Mouse (Mus musculus) limb, embryonic 13.5 days (tissue): ENCODE data around the gene Rad51ap1. TPM values are rescaled to one million over a fixed set of nuclear protein-coding genes. Genes with fewer than 3 reads are reported as not detected.
A peak's percentile ranks its signal among the peaks of the same experiment; 100 is the strongest.

Experiments
- ATAC-seq: fragments of 200-750 bp; cut with Nextera tagmentation; 2 replicates; pipeline ENCODE4 v1.8.0; 2017; ENCODE audit warnings: low read depth, moderate number of reproducible peaks, moderate TSS enrichment; ENCODE audit not compliant: low FRiP score
- H3K27ac ChIP-seq: fragments of 300-500 bp; sonication (generic); 2 replicates; pipeline ENCODE4 v1.5.1; 2015; ENCODE audit warnings: inconsistent platforms, mild to moderate bottlenecking, moderate library complexity
- H3K27me3 ChIP-seq: fragments of 300-500 bp; sonication (generic); 2 replicates; pipeline ENCODE4 v1.6.1; 2015; ENCODE audit warnings: mild to moderate bottlenecking, inconsistent platforms
- H3K36me3 ChIP-seq: fragments of 300-500 bp; sonication (generic); 2 replicates; pipeline ENCODE4 v1.6.1; 2015; ENCODE audit warnings: inconsistent platforms, mild to moderate bottlenecking, moderate library complexity
- H3K4me1 ChIP-seq: fragments of 300-500 bp; sonication (generic); 2 replicates; pipeline ENCODE4 v1.6.1; 2015; ENCODE audit warnings: inconsistent platforms
- H3K4me2 ChIP-seq: fragments of 300-500 bp; sonication (generic); replicated peaks from 2 replicates; pipeline ENCODE4 v1.6.1; 2015; ENCODE audit warnings: inconsistent platforms, mild to moderate bottlenecking, moderate library complexity
- H3K4me3 ChIP-seq: fragments of 300-500 bp; sonication (generic); 2 replicates; pipeline ENCODE4 v1.5.1; 2015; ENCODE audit warnings: moderate library complexity, mild to moderate bottlenecking, inconsistent platforms
- H3K9ac ChIP-seq: fragments of 300-500 bp; sonication (generic); 2 replicates; pipeline ENCODE4 v1.6.1; 2015; ENCODE audit warnings: mild to moderate bottlenecking, inconsistent platforms
- H3K9me3 ChIP-seq: fragments of 300-500 bp; sonication (generic); 2 replicates; pipeline ENCODE4 v1.6.1; 2016; ENCODE audit warnings: inconsistent platforms
- WGBS: fragments of 180-500 bp; shearing (Covaris S2); methylation state at CpG from one replicate; pipeline ENCODE4 v1.1.7; 2015; 5-methylcytosine and 5-hydroxymethylcytosine counted together
- polyA plus RNA-seq: library from polyadenylated mRNA; unstranded; fragments of >200 nt; fragmentation: Nextera tagmentation; extraction: Ambion mirVana; gene quantifications from 2 replicates; pipeline ENCODE4 v1.2.1, GENCODE M21; 2015

Rad51ap1 gene
- 54.3 and 63.8 TPM in 2 replicates for polyA plus RNA-seq

DNA sequence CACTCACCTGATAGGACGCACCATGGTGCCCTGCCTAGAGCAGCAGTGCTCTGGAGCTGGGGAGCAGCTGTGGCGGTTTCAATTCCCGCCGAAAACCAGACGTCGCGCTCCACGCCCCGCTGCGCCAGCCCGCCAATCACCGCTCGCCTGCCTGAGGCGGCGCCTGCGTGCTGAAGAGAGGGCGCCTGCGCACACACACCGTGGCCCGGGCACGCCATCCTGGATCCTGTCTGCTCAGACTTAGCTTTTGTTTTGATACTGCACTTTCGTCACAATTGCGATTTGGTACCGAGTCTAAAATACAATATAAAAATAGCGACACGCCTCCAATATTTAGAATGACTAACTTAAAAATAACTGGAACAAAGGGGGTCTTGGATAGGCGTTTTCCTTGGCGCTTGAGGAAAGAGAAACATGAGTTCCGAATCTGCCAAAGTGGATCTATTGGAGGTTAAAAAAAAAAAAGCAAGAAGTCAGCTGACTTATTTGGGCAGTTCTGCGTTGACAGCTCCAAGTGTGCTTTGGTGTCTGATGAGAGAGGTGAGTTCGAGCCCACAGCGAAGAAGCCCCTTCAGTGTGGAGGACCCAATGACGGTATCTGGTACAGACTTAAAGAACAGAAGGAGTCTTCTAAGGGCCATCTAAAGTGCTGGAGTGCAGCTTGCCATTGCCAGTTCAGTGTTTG lies at the start of gene Rad51ap1, which contains the start of gene D6Wsu163e:
Gene Rad51ap1 (minus strand): TSS at position 101 of the 685 bp plus-strand sequence.
Gene D6Wsu163e (plus strand): TSS at position 476 of the 685 bp plus-strand sequence.
- H3K4me3 ChIP-seq: peak within 1 kb of the TSS; percentile 73
- no peaks in the 10 kb centered on the region for H3K9me3 ChIP-seq
- H3K27me3 ChIP-seq: no peaks in the 10 kb centered on the region
- peaks cover 28% of the 10 kb centered on the region for H3K4me1 ChIP-seq
- no peak within 1 kb of the TSS for H3K27ac ChIP-seq
- WGBS: under 1% methylated on average over 33 of the region's 33 CpGs
- H3K36me3 ChIP-seq: peaks cover 12% of the 10 kb centered on the region
- H3K9ac ChIP-seq: peak within 1 kb of the TSS; percentile 81
- ATAC-seq: peak; percentile 99
- peak within 1 kb of the TSS; percentile 96 for H3K4me2 ChIP-seq

- whole genome bisulfite sequencing: 62% methylated on average over 5 of the region's 5 CpGs
- no peaks in the 10 kb centered on the region for H3K4me1 ChIP-seq
- H3K9ac ChIP-seq: no peak overlapping the region
- no peak overlapping the region for H3K4me3 ChIP-seq
- no peaks in the 10 kb centered on the region for H3K27me3 ChIP-seq
- H3K36me3 ChIP-seq: peaks cover 4% of the 10 kb centered on the region; the same call in 1 of the 2 replicates
- H3K27ac ChIP-seq: no peak overlapping the region
- no peaks in the 10 kb centered on the region for H3K9me3 ChIP-seq
- ATAC-seq: no peak
- no peak overlapping the region for H3K4me2 ChIP-seq
These were observed 42.3 kb upstream of the Rad51ap1 start for GRCm38 (mm10) chr6:126981539-126982234.

DNA sequence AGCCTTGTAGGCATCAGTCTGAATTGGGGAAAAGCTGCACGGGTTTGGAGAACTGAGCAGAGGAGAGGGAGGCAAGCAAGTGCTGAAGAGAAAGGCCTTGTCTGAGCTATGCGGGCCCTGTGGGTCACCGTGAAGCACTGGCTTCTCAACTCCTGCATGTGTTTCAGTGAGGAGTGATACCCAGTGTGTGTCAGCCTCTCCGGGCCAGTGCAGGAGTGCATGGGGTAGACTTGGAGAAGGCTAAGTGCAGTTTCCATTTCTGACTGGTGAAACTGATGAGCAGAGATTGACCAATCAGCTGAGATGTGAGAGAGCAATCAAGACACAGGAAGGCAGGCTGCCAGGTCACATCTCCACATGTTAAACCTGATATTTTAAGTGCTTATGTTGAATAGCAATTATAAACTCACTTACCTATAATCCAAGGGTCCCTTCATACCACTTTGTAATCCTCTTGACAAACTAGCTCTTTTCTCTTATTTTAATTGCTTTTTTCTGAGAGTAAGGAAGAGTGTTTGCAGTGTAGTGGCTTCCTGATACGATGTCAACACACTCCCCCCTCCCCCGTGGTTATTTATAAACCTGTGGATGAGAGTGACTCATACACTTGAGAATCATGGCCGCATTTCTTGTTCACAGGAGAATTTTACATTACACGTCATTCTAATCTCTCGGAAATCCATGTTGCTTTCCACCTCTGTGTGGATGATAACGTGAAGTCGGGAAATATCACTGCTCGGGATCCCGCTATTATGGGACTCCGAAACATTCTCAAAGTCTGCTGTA lies 27.0 kb upstream of the Rad51ap1 start:
- 90% methylated on average over 14 of the region's 14 CpGs for WGBS
- no peak for ATAC-seq
- no peak overlapping the region for H3K4me2 ChIP-seq
- H3K4me3 ChIP-seq: no peak overlapping the region
- H3K36me3 ChIP-seq: peaks cover 21% of the 10 kb centered on the region
- H3K4me1 ChIP-seq: peaks cover 9% of the 10 kb centered on the region
- no peaks in the 10 kb centered on the region for H3K9me3 ChIP-seq
- H3K27me3 ChIP-seq: no peaks in the 10 kb centered on the region
- no peak overlapping the region for H3K27ac ChIP-seq
- H3K9ac ChIP-seq: no peak overlapping the region

DNA sequence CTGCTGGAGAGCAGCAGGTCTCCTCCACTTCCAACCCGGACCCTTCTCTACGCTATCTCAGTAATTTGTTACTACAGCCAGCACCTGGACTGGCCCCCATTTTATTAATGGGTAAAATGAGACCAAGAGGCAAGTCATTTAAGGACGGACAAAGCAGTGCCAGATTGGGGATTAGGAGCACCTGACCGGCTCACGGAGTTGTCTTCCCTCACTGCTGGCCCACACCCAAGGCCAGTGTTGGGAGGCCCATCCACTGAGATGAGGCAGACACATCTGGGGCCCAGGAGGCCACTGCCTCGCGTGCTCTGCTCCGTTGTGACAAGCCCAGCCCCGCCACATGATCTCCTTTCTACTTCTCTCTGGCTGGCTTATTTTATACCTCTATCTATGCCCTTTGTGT lies 24.0 kb upstream of the Rad51ap1 start:
- WGBS: 75% methylated on average over 9 of the region's 9 CpGs
- Histone ChIP-seq H3K4me2 (no peak overlapping the region), H3K9me3 (no peaks in the 10 kb centered on the region)

DNA sequence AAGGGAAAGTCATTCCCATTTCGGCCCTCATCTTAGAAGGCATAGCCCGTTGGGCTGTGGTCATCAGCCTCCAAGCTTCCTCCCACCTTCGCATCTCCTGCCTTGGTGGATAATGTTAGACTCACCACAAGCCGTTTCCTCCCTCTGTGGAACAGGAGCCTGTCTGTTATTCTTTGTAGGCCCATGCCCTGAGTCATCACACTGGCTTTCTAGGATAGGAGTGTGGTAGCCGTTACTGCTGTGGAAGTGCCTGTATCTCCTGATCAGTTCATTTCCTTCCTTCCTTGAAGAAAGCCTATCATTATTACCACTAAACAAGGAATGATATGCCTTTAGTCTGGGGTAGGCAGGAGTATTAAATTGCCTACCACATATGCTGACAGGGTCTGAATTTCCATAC lies 23.3 kb upstream of the Rad51ap1 start:
- H3K9ac ChIP-seq: no peak overlapping the region
- no peak for ATAC-seq
- no peak overlapping the region for H3K27ac ChIP-seq
- H3K4me2 ChIP-seq: no peak overlapping the region
- H3K9me3 ChIP-seq: no peaks in the 10 kb centered on the region
- WGBS: 82% methylated on average over 5 of the region's 5 CpGs
- H3K36me3 ChIP-seq: peaks cover 15% of the 10 kb centered on the region
- H3K4me1 ChIP-seq: no peaks in the 10 kb centered on the region
- no peaks in the 10 kb centered on the region for H3K27me3 ChIP-seq
- no peak overlapping the region for H3K4me3 ChIP-seq

More for the DNA sequence above, 24.0 kb upstream of the Rad51ap1 start:
- Histone ChIP-seq H3K9ac (no peak overlapping the region), H3K4me3 (no peak overlapping the region), H3K27ac (no peak overlapping the region), H3K27me3 (no peaks in the 10 kb centered on the region), H3K36me3 (peaks cover 21% of the 10 kb centered on the region), H3K4me1 (no peaks in the 10 kb centered on the region)
- no peak for ATAC-seq

GRCm38 (mm10) chr6:126961371-126962018 lies 22.1 kb upstream of the Rad51ap1 start:
- Histone ChIP-seq H3K27ac (no peak overlapping the region), H3K4me1 (no peaks in the 10 kb centered on the region), H3K27me3 (no peaks in the 10 kb centered on the region), H3K36me3 (peaks cover 19% of the 10 kb centered on the region), H3K9ac (no peak overlapping the region), H3K9me3 (no peaks in the 10 kb centered on the region), H3K4me2 (no peak overlapping the region), H3K4me3 (no peak overlapping the region)
- ATAC-seq: no peak
- 83% methylated on average over 8 of the region's 8 CpGs for WGBS

- no peak overlapping the region for H3K27ac ChIP-seq
- no peaks in the 10 kb centered on the region for H3K9me3 ChIP-seq
- no peak overlapping the region for H3K9ac ChIP-seq
- 9% methylated on average over 10 of the region's 10 CpGs for WGBS
- no peaks in the 10 kb centered on the region for H3K27me3 ChIP-seq
- ATAC-seq: no peak
- H3K4me3 ChIP-seq: no peak overlapping the region
- no peak overlapping the region for H3K4me2 ChIP-seq
- H3K4me1 ChIP-seq: no peaks in the 10 kb centered on the region
- peaks cover 22% of the 10 kb centered on the region for H3K36me3 ChIP-seq
These were observed 16.3 kb upstream of the Rad51ap1 start for GRCm38 (mm10) chr6:126955734-126956133.

GRCm38 (mm10) chr6:126948336-126948735 lies 8.9 kb upstream of the Rad51ap1 start:
- WGBS: 92% methylated on average over 4 of the region's 4 CpGs
- Histone ChIP-seq H3K4me2 (no peak overlapping the region), H3K4me1 (no peaks in the 10 kb centered on the region), H3K36me3 (peaks cover 31% of the 10 kb centered on the region), H3K27ac (no peak overlapping the region), H3K9ac (no peak overlapping the region), H3K27me3 (no peaks in the 10 kb centered on the region), H3K9me3 (no peaks in the 10 kb centered on the region), H3K4me3 (no peak overlapping the region)
- no peak for ATAC-seq

DNA sequence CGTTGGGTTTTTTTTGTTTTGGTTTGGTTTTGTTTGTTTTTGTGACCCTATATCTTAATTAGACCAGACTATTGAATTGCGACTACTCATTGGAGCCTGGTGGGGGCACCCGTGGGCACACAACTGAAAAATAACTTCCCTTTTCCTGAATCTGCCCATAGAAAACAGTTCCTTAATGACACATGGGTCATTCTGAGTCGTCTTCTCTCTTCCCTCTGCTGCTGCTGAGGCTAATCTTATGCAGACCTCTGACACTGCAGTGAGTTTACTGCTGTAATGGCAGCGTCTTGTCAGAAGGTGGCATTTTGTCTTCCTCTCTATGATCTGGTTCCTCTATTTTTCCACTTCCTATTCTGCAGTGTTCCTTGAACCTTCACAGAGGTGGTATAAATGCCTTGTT lies 1.1 kb upstream of the Rad51ap1 start:
- peaks cover 15% of the 10 kb centered on the region for H3K36me3 ChIP-seq
- H3K9ac ChIP-seq: peak overlapping the region; percentile 81
- H3K4me3 ChIP-seq: peak overlapping the region; percentile 73
- WGBS: 4% methylated on average over 5 of the region's 5 CpGs
- H3K4me2 ChIP-seq: peak overlapping the region; percentile 96
- H3K27me3 ChIP-seq: no peaks in the 10 kb centered on the region
- H3K27ac ChIP-seq: no peak overlapping the region
- H3K4me1 ChIP-seq: peaks cover 28% of the 10 kb centered on the region
- no peaks in the 10 kb centered on the region for H3K9me3 ChIP-seq
- ATAC-seq: no peak

DNA sequence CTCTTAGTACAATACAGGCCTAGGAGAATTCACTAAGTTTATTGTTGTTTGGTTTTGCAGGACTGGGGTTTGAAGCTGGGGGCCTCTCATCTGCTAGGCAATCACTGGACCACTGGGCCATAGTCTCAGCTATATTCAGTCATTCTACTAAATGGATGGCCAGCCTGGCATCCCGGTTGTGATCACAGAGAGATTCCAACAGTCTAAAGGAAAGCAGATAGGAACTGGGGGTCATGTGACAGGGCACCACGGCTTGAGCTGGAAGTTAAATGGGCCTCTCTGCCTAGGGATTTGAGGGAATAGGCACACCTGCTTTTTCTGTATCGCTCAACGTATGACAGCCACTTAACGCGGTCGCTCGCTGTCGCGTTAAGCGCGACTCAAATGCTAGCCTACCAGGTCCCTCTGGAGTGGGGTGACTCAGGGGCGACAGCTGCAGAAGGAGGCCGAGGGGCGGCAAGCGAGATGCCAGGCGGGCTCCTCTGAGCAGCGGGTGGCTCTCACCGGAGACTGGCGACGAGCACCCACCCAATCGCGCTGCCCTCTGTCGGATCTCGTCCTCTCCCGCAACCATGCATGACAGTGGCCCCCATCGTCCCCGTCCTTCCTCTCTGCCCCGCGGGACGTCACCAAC lies 417 bp downstream of the Rad51ap1 start:
- peak overlapping the region; percentile 81 for H3K9ac ChIP-seq
- H3K4me3 ChIP-seq: peak overlapping the region; percentile 73
- no peaks in the 10 kb centered on the region for H3K9me3 ChIP-seq
- H3K36me3 ChIP-seq: peaks cover 15% of the 10 kb centered on the region
- no peaks in the 10 kb centered on the region for H3K27me3 ChIP-seq
- no peak overlapping the region for H3K27ac ChIP-seq
- peak; percentile 44 for ATAC-seq
- WGBS: under 1% methylated on average over 31 of the region's 31 CpGs
- H3K4me2 ChIP-seq: peak overlapping the region; percentile 96
- H3K4me1 ChIP-seq: peaks cover 28% of the 10 kb centered on the region

GRCm38 (mm10) chr6:126938047-126938446 lies 1.3 kb downstream of the Rad51ap1 start:
- H3K27me3 ChIP-seq: no peaks in the 10 kb centered on the region
- H3K36me3 ChIP-seq: peaks cover 22% of the 10 kb centered on the region
- peaks cover 28% of the 10 kb centered on the region for H3K4me1 ChIP-seq
- no peaks in the 10 kb centered on the region for H3K9me3 ChIP-seq
- peak overlapping the region; percentile 73 for H3K4me3 ChIP-seq
- peak overlapping the region; percentile 96 for H3K4me2 ChIP-seq
- 0 out of 2 replicates have a peak overlapping the region, but pooled peaks have one; percentile 8 for H3K9ac ChIP-seq
- 89% methylated on average over 2 of the region's 2 CpGs for WGBS
- ATAC-seq: no peak
- H3K27ac ChIP-seq: no peak overlapping the region
